Mouse (Mus musculus) left cerebral cortex, postnatal 25 days (tissue): Measurements from ENCODE around the gene Tldc1. TPM values are rescaled to one million over a fixed set of nuclear protein-coding genes. Genes with fewer than 3 reads are reported as not detected.

Experiments used
- DNase-seq, 2 experiments: peaks; one replicate each; pipeline ENCODE4 v3.0.0; 2022; ENCODE audit warnings: low spot score in 2 of 2, mixed read lengths in 1 of 2
- intact Hi-C: fragments of 180-260 bp; cut with DNase I; formaldehyde crosslinking; loops from one replicate; pipeline ENCODE4 v1.15.1; 2025
- total RNA-seq, 2 experiments: library from RNA; stranded (reverse); gene quantifications; 2 replicates each; pipeline ENCODE4 v1.2.3; 2021

The Tldc1 gene
- total RNA-seq: 10 to 100 TPM; 17.0 to 17.4 TPM

DNA sequence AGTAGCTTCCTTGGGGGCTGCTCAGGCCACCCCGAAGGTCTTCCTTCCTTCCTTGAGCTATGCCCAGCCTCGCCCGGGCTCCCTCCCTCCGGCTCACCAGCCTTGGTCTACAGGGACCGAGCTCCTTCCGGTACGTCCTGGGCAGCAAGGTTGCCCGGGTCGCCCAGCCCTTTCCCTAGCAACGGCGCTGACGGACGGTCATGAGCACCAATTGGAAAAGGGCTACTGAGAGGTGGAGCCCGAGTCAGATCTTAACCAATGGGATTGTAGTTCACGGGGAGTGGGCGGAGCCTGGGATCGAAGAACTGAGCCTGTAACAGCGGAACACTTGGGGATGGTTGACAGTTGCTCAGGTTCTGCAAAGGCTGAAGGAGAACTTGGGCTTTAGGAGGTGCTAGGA lies at the start of gene Tldc1:
TSS of gene Tldc1 (minus strand) at position 154 of the 400 bp plus-strand sequence.
- intact Hi-C loops: loop anchor here (1.0 to 10.0 kb wide), 3 partner anchors 92 to 333 kb away; partner anchors contain the start of gene Necab2
- peak; percentile 99 for DNase-seq

DNA sequence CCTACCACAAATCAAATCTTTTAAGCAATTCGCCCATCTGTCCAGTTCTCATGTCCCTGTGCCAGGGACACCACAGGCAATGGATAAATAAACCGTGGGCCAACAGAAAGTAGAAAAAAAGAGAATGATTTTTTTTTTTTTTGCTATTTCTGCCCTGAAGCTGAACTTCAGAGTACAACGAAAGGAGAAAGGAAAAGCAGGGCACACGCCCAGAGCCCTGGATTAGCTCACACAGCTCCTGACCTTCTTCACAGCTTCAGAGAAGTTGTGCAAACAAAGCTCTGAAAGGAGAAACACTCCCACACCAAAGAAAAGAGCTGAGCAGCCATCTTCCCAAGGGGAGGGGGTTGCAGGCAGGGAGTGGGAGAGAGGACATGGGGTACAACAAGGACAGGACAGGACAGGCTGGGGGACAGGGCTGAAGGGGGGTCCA lies 49.5 kb upstream of the Tldc1 start:
- DNase-seq: no peak
- intact Hi-C loops: no loop called here

DNA sequence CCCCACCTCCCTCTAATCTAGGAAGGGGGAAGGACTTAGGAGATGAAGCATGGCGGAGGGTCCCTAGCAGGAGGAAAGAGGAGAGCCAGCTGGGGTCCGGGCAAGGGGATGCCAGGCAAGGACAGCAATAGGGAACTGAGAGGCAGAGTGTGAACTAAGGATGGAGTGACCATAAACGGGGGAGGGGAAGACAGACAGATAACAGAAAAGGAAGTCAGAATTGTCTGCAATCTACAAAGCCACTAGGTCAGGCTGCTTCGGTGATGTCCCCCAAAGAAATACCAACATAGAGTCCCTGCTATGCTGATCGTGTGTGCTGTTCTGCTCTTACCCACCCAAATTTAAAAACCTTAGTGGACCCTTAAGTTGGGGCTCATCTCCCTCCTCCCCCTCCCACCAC lies 48.8 kb upstream of the Tldc1 start:
- DNase-seq: no peak
- intact Hi-C loops: no loop called here

- intact Hi-C loops: no loop called here
- no peak for DNase-seq
Measured at GRCm38 (mm10) chr8:119825950-119826730, 47.9 kb upstream of the Tldc1 start.

DNA sequence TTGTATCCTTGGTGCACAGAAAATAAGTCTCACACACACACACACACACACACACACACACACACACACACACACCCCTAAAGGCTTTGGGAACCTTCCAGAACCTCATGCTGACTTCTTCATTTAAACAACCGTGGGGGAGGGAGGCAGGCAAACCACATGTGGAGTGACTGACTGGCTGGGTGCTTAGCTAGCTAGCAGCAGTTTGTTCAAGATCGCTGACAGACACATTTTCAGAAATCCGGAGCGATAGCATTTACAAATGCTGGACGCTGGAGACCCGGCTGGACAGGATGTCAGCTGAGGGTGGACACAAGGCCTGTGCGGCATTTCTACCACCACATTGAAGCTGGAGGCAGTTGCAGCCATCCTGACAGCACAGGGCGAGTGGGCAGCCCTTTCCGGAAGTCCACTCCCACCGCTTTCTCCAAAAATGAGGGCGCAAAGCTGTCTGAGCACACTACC lies 46.6 kb upstream of the Tldc1 start:
- intact Hi-C loops: no loop called here
- DNase-seq: peak in 1 of 2 experiments; percentile 86

- intact Hi-C loops: no loop called here
- peak in 1 of 2 experiments; percentile 67 for DNase-seq
Measured at GRCm38 (mm10) chr8:119824100-119824499, 45.9 kb upstream of the Tldc1 start.

DNA sequence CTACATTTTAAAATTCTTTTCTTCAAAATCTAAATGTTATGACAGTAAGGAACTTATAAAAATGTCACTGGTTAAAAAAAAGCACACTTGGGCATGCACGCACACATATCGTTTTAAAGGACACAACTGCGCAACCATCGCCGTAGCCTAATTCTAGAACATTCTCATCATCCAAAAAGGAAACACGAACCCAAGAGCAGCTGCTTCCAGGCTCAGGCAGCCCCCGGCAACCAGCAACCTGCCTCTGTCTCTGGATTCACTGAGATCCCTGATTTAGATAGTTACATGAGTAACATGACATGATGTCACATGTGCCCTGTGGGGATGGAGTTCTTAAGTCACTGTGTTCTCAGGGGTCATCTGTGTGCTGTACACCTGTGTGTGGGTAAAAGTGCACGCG lies 45.1 kb upstream of the Tldc1 start:
- intact Hi-C loops: no loop called here
- no peak for DNase-seq

- intact Hi-C loops: no loop called here
- DNase-seq: no peak
Measured at GRCm38 (mm10) chr8:119821691-119822090, 43.5 kb upstream of the Tldc1 start.

- DNase-seq: no peak
- intact Hi-C loops: no loop called here
Measured at GRCm38 (mm10) chr8:119819976-119820375, 41.8 kb upstream of the Tldc1 start.

DNA sequence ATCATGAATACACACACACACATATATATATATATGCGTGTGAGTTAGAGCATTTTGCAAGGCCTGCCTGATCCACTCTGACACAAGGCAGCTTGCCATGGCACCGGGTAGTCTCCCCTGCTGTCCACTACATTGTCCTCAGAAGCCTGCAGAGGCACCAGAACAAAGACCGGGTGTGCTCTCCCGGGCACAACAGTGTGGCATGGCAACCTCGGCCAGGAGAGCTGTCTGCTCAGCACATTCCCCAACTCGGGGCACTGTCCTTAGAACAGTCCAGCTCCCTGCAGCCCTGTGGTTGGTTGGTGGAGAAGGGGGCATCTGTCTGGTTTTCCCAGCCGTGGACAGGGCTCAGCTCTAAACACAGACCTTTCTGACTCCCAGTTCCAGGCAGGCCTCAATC lies 41.1 kb upstream of the Tldc1 start:
- DNase-seq: no peak
- intact Hi-C loops: no loop called here

DNA sequence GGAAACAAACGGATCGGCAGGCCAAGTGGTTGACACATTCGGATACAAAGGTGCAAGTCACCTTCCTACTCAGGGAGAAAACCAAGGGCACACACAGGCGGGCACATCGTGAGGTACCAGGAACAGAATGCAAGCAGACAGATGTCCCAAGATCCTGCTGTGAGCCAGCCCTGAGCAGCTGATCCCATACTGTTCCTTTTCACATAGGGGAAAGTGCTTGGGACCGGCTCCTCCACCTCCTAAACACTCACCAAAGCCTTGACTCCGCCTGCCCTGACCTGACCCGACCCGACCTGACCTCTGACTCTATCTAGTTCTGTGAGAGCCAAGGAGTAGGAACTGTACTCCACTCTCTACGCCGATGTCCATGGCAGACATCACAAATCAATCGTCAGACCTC lies 39.2 kb upstream of the Tldc1 start:
- intact Hi-C loops: no loop called here
- DNase-seq: no peak

- no peak for DNase-seq
Measured at GRCm38 (mm10) chr8:119816219-119816618, 38.0 kb upstream of the Tldc1 start.

DNA sequence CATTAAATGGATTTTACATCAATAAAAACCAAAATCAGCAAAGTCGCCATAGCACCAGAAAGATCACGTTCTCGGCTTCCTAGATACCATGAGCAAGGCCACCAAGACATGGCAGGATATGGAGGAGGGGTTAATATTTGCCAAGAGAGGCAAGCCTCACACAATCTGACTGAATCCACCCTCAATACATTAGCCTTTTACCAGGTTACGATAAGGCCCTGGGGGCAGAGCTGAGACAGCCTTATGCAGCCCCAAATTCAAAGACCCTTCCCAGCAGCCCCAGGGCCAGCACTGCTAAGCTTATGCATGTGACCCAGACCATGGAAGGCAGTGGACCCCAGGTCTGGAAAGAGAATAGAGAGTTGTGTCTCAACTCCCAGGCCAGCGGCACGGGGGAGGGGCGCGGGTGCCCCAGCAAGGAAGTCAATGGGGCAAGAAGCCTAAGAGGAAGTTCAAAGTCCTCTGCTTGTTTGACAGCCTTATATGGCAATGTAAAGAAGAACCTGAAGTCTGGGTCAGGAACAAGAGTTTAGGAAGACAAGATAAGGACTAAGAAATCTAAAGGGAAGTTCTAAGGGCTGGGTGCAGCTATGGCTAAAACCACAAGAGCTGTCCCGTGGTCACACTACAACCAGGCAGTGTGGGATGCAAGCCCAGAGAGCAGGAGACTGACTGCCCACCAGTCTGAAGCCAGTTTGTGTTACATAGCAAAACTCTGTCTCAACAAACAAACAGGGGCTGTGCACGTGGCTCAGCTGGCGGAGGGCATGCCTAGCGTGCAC lies 34.6 kb upstream of the Tldc1 start:
- no peak for DNase-seq

More at GRCm38 (mm10) chr8:119816219-119816618, 38.0 kb upstream of the Tldc1 start:
- intact Hi-C loops: no loop called here

DNA sequence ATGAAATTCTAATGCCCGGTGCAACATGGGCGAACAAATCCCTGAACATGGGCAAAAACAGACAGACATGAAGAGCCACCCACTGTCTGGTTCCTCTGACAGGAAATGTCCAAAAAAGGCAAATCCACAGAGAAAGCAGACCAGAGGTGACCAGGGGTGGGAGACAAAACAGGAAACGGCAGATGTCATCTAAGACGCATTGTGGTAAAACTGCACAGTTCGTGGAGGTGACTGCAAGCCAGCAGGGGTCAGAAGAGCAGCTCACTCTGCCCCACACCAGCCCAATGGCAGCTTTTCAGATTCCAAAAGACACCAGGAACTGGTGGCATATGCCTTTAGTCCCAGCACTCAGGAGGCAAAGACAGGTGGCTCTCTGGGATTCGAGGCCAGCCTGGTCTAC lies 33.7 kb upstream of the Tldc1 start:
- intact Hi-C loops: loop anchor here (2.0 kb wide), 1 partner anchor 29 kb away; the partner anchor contains the start of gene Cotl1
- no peak for DNase-seq

More for the DNA sequence above, 34.6 kb upstream of the Tldc1 start:
- intact Hi-C loops: loop anchor here (2.0 kb wide), 1 partner anchor 28 kb away; the partner anchor contains the start of gene Cotl1

DNA sequence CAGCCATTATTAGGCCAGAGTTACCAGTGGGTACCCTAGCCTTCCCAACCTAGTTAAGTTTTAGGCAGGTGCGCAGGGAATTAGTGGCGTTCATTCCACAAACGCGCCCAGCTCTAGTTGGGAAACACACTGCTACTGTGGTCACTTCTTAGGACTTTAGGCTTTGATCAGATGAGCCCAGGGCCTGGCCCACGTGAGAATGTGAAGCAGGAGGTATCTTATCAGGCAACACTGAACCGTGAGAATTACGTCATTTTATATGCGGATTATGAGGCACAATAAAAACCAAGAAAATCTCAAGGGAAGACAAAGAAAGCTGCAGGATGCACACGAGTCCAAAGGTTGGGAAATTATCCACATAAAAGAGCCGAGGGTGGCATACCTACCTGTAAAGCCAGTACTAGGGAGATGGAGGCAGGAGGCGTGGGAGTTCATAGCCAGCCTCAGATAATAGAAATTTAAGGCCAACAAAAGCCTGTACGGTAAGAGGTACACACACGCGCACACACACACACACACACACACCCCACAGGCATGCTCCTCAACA lies 32.8 kb upstream of the Tldc1 start:
- intact Hi-C loops: no loop called here
- DNase-seq: no peak

DNA sequence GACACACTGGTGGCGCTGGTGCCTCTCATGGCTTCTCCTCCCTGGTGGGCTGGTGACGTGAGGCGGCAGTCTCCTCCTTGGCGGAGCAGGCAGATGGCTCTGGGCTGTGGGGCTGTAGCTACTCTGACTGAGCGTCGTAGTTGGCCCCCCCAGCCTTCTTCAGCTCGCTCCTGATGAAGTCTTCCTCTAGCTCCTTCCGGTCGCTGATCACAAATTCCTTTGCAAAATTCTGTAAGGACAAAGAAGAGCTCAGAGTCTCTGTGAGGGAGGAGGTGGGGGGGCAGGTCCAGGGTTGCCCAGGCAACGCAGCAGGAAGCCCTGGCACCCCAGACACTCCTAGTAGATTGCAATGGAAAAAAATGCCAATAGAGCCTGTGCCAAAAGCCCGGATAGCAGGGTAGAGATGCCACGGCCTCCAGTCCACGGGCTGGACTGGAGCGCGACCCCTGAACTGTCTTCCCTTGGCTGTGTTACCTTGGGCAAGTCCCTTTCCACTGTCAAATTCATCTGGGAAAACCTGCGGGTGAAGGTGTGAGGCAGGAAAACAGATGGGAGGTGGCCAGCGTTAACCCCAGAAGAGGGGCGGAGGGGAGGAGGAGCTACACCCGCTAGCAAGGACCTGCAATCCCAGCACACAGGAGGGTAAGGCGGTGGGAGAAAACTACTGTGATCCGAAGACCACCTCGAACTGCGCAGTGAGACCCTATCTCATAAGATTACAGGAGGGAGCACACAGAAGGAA lies 32.1 kb upstream of the Tldc1 start:
- peak in 1 of 2 experiments; percentile 59 for DNase-seq

GRCm38 (mm10) chr8:119809620-119810019 lies 31.4 kb upstream of the Tldc1 start:
- DNase-seq: no peak
- intact Hi-C loops: no loop called here

More for the DNA sequence above, 32.1 kb upstream of the Tldc1 start:
- intact Hi-C loops: no loop called here

DNA sequence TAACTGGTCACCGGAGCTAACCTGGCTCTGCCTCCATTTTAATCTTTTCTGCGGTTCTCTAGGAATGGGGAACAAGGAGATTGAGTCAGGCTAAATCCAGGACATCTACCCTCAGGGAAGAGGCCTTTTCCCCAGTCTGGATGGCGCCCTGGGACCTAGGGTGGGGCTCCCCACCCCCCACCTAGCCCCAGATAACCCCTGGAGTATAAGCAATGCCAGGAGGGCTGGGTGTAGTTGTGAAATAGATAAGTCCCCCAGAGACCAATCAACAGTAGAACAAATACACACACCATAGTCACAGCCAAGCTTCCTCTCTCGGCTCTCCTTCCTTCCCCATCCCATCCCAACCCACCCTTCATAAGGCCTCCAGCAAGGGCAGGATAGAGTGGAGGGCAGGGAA lies 29.5 kb upstream of the Tldc1 start:
- DNase-seq: no peak
- intact Hi-C loops: no loop called here

- intact Hi-C loops: no loop called here
- peak; percentile 61 to 83 for DNase-seq
Measured at GRCm38 (mm10) chr8:119806422-119807263, 28.4 kb upstream of the Tldc1 start.
